In genomic region chr8:13670011-13670471, GRCm38 (mm10) we compare ENCODE assay signal across 10 mouse cellular contexts. TPM values are rescaled to one million over a fixed set of nuclear protein-coding genes. Genes with fewer than 3 reads are reported as not detected.
DNase-seq lines count a peak whose midpoint lies in the region; ATAC-seq and TF ChIP-seq lines count a peak whose summit lies in the region.
"Had no signal": no experiment of that assay in that cellular context is flagged by ENCODE, and none has a peak within 500 bp of the region (broad histone marks: within the 10 kb centered on the region; RNA-seq: fewer than 3 reads in every experiment).

No protein-coding gene starts in this region.

- no peaks in the 10 kb centered on the region for H3K9me3 ChIP-seq in heart, embryonic 11.5 days (replicated peaks; ENCODE audit: control insufficient read depth, low read length)
- no peaks in the 10 kb centered on the region for H3K9me3 ChIP-seq in hindbrain, postnatal 0 days (ENCODE audit: low read length)
- no peaks in the 10 kb centered on the region for H3K9me3 ChIP-seq in stomach, embryonic 16.5 days (replicated peaks; ENCODE audit: control insufficient read depth, low read length)
- H3K9me3 ChIP-seq: forebrain, embryonic 15.5 days; limb, embryonic 13.5 days had no signal

- H3K79me2 ChIP-seq in heart, adult 2 months (replicated peaks; ENCODE audit: control insufficient read depth, insufficient read depth, low read length) = no peaks in the 10 kb centered on the region; the same call in 1 of the 2 replicates

- no peaks in the 10 kb centered on the region for H3K27me3 ChIP-seq in heart, adult 2 months (ENCODE audit: control insufficient read depth, insufficient read depth, low read length)
- H3K27me3 ChIP-seq in heart, embryonic 11.5 days (ENCODE audit: control insufficient read depth, insufficient read depth, low read length) = no peaks in the 10 kb centered on the region
- H3K27me3 ChIP-seq in hindbrain, postnatal 0 days (ENCODE audit: insufficient read depth, low read length) = no peaks in the 10 kb centered on the region
- H3K27me3 ChIP-seq in stomach, embryonic 16.5 days (ENCODE audit: control insufficient read depth, insufficient read depth, low read length) = no peaks in the 10 kb centered on the region
- H3K27me3 ChIP-seq: forebrain, embryonic 15.5 days; limb, embryonic 13.5 days had no signal

- H3K4me1 ChIP-seq in heart, adult 2 months (ENCODE audit: control insufficient read depth, insufficient read depth, low read length) = peaks cover 51% of the 10 kb centered on the region
- peaks cover 80% of the 10 kb centered on the region for H3K4me1 ChIP-seq in heart, embryonic 11.5 days (ENCODE audit: control insufficient read depth, insufficient read depth, low read length)
- H3K4me1 ChIP-seq in hindbrain, postnatal 0 days (ENCODE audit: insufficient read depth, low read length) = peaks cover 46% of the 10 kb centered on the region
- H3K4me1 ChIP-seq in stomach, embryonic 16.5 days (ENCODE audit: control insufficient read depth, insufficient read depth, low read length) = peaks cover 44% of the 10 kb centered on the region

- peak overlapping the region; percentile 84 for H3K27ac ChIP-seq in heart, adult 2 months
- no peak overlapping the region for H3K27ac ChIP-seq in heart, embryonic 11.5 days (ENCODE audit: low read depth, low read length)
- peak overlapping the region; percentile 64 for H3K27ac ChIP-seq in hindbrain, postnatal 0 days
- peak overlapping the region; percentile 45 for H3K27ac ChIP-seq in stomach, embryonic 16.5 days (ENCODE audit: low read length)
- H3K27ac ChIP-seq: forebrain, embryonic 15.5 days; limb, embryonic 13.5 days had no signal

- TF ChIP-seq POLR2A in heart, adult 2 months (IDR thresholded peaks at IDR 0.05; ENCODE audit: insufficient read depth, low read depth, low read length) = no peak

- H3K36me3 ChIP-seq in heart, adult 2 months (ENCODE audit: control insufficient read depth, insufficient read depth, low read length) = no peaks in the 10 kb centered on the region
- no peaks in the 10 kb centered on the region for H3K36me3 ChIP-seq in heart, embryonic 11.5 days (ENCODE audit: control insufficient read depth, insufficient read depth, low read length)
- no peaks in the 10 kb centered on the region for H3K36me3 ChIP-seq in hindbrain, postnatal 0 days (ENCODE audit: insufficient read depth, low read length)
- H3K36me3 ChIP-seq in stomach, embryonic 16.5 days (ENCODE audit: control insufficient read depth, insufficient read depth, low read length) = no peaks in the 10 kb centered on the region; the same call in 1 of the 2 replicates
- H3K36me3 ChIP-seq: forebrain, embryonic 15.5 days; limb, embryonic 13.5 days had no signal

- TF ChIP-seq EP300 in heart, adult 2 months (IDR thresholded peaks at IDR 0.05; ENCODE audit: insufficient read depth, low read depth, low read length) = peak; percentile 39; the same call in 1 of the 2 replicates

- no peak overlapping the region for H3K4me2 ChIP-seq in heart, embryonic 11.5 days
- 0 out of 2 replicates have a peak overlapping the region, but pooled peaks have one; percentile 16 for H3K4me2 ChIP-seq in hindbrain, postnatal 0 days (ENCODE audit: low read depth, low read length)
- no peak overlapping the region for H3K4me2 ChIP-seq in stomach, embryonic 16.5 days (ENCODE audit: low read depth, low read length)
- H3K4me2 ChIP-seq: forebrain, embryonic 15.5 days; limb, embryonic 13.5 days had no signal

- ATAC-seq in heart, embryonic 11.5 days (replicated peaks; ENCODE audit: insufficient number of reproducible peaks, low FRiP score, low TSS enrichment) = no peak
- ATAC-seq in hindbrain, postnatal 0 days = peak; percentile 47
- ATAC-seq in stomach, embryonic 16.5 days (ENCODE audit: insufficient read depth, low FRiP score) = no peak
- ATAC-seq: forebrain, embryonic 15.5 days had no signal

- no peak for TF ChIP-seq CTCF in heart, adult 2 months (IDR thresholded peaks at IDR 0.05)
- no peak for TF ChIP-seq CTCF in hindbrain, postnatal 0 days (IDR thresholded peaks at IDR 0.05; ENCODE audit: low read depth)

- intact Hi-C loops in heart, adult 2 months (cut with DNase I) = no loop called here

- no peak overlapping the region for H3K9ac ChIP-seq in heart, adult 2 months (ENCODE audit: low read depth, low read length)
- H3K9ac ChIP-seq in heart, embryonic 11.5 days (ENCODE audit: low read depth, low read length) = no peak overlapping the region; the same call in 1 of the 2 replicates
- H3K9ac ChIP-seq in hindbrain, postnatal 0 days (replicated peaks; ENCODE audit: low read length) = 0 out of 2 replicates have a peak overlapping the region, but pooled peaks have one; percentile 17
- 0 out of 2 replicates have a peak overlapping the region, but pooled peaks have one; percentile 7 for H3K9ac ChIP-seq in stomach, embryonic 16.5 days (ENCODE audit: low read length)
- H3K9ac ChIP-seq: forebrain, embryonic 15.5 days; limb, embryonic 13.5 days had no signal

- WGBS in heart, adult 2 months = 36% methylated on average over 17 of the region's 17 CpGs
- WGBS in heart, embryonic 11.5 days (ENCODE audit: insufficient replicate concordance) = 79% methylated on average over 17 of the region's 17 CpGs
- 55% methylated on average over 17 of the region's 17 CpGs for WGBS in hindbrain, postnatal 0 days
- 74% methylated on average over 17 of the region's 17 CpGs for WGBS in stomach, embryonic 16.5 days

- H3K4me3 ChIP-seq in heart, adult 2 months = no peak overlapping the region
- H3K4me3 ChIP-seq in heart, embryonic 11.5 days (ENCODE audit: low read depth, low read length) = no peak overlapping the region
- no peak overlapping the region for H3K4me3 ChIP-seq in hindbrain, postnatal 0 days (ENCODE audit: low read length)
- no peak overlapping the region for H3K4me3 ChIP-seq in stomach, embryonic 16.5 days (replicated peaks; ENCODE audit: low read length)
- H3K4me3 ChIP-seq: forebrain, embryonic 15.5 days; limb, embryonic 13.5 days had no signal

- peak; percentile 58 for DNase-seq in heart, adult 2 months
- peak; percentile 65 for DNase-seq in right cerebral cortex, postnatal 10 days (ENCODE audit: low spot score in 2 of 2)
- DNase-seq in right cerebral cortex, postnatal 14 days = no peak
- peak; percentile 64 for DNase-seq in hindbrain, postnatal 0 days (ENCODE audit: low spot score)
- no peak for DNase-seq in spleen, postnatal 14 days (ENCODE audit: low spot score in 2 of 2)
- DNase-seq in layer of hippocampus, adult 11-12 months (ENCODE audit: low spot score) = no peak

RNA-seq across cellular contexts. Expression of gene Rasa3, which starts 7.4 kb away (rescaled TPM):
- 10 to 100 TPM; 14.6 to 16.9 TPM for total RNA-seq in heart, adult 2 months (2021)
- polyA plus RNA-seq in heart, adult 2 months (2012; rRNA removed) = 16.5 and 16.8 TPM in 2 replicates
- polyA plus RNA-seq in heart, embryonic 11.5 days (2014; fragmentation: Nextera tagmentation; extraction: Ambion mirVana) = 26.3 and 36.3 TPM in 2 replicates
- 84.7 and 85.2 TPM in 2 replicates for total RNA-seq in hindbrain, postnatal 0 days (2014; rRNA removed)
- polyA plus RNA-seq in hindbrain, postnatal 0 days (2015; fragmentation: Nextera tagmentation; extraction: Ambion mirVana) = 29.4 and 33.5 TPM in 2 replicates
- polyA plus RNA-seq in stomach, embryonic 16.5 days (2015; fragmentation: Nextera tagmentation; extraction: Ambion mirVana) = 30.9 and 35.5 TPM in 2 replicates

RNA-seq across cellular contexts. Expression of gene Cfap97d2, which starts 35.6 kb away (rescaled TPM):
- total RNA-seq in heart, adult 2 months (2021) = under 1 TPM in 1 of 2 experiments, not detected in 1; 0.52 TPM
- polyA plus RNA-seq in heart, adult 2 months (2012; rRNA removed) = 0.49 TPM in 1 of 2 replicates, not detected in the other
- polyA plus RNA-seq in heart, embryonic 11.5 days (2014; fragmentation: Nextera tagmentation; extraction: Ambion mirVana) = not detected in 2 replicates
- 0.54 and 0.84 TPM in 2 replicates for total RNA-seq in hindbrain, postnatal 0 days (2014; rRNA removed)
- polyA plus RNA-seq in hindbrain, postnatal 0 days (2015; fragmentation: Nextera tagmentation; extraction: Ambion mirVana) = 1.8 TPM in 2 replicates
- 0.05 and 0.42 TPM in 2 replicates for polyA plus RNA-seq in stomach, embryonic 16.5 days (2015; fragmentation: Nextera tagmentation; extraction: Ambion mirVana)
- polyA plus RNA-seq: limb, embryonic 13.5 days had no signal

Comparison
In these comparisons a context has a peak if more than half of its experiments do, and no peak if none do; other contexts are left out.
1. DNase-seq: peak in heart, adult 2 months (2 of 2), right cerebral cortex, postnatal 10 days (2 of 2) and hindbrain, postnatal 0 days (single experiment); none in right cerebral cortex, postnatal 14 days (single experiment), spleen, postnatal 14 days (0 of 2) and layer of hippocampus, adult 11-12 months (single experiment).
2. H3K9ac ChIP-seq: peak in hindbrain, postnatal 0 days (single experiment) and stomach, embryonic 16.5 days (single experiment); none in heart, adult 2 months (single experiment) and heart, embryonic 11.5 days (single experiment).